In the genomic region with DNA sequence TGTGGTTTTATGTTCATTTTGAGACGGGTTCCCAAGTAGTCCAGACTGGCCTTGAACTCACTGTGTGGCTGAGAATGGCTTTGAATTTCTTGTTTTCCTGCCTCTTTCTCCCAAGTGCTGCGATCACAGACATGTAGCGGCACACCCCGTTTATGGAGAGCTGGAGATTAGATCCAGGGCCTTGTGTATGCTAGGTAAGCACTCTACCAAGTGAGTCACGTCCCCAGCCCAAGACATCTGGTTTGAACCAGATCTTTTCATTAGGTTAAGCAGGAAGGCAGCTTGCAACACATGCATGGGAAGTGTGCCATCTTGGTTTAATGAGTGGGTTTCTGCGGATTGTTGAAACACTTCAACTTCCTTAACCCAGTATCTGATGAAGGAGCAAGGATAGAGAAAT, we compare ENCODE assay signal across 27 mouse cellular contexts.
"Had no signal": no experiment of that assay in that cellular context is flagged by ENCODE, and none has a peak within 500 bp of the region (broad histone marks: within the 10 kb centered on the region; RNA-seq: fewer than 3 reads in every experiment).

No protein-coding gene starts in this region.

- H3K4me3 ChIP-seq: heart, adult 2 months; heart, embryonic 13.5 days; heart, embryonic 15.5 days; hindbrain, embryonic 13.5 days; hindbrain, embryonic 15.5 days; kidney, embryonic 15.5 days; limb, embryonic 13.5 days; limb, embryonic 15.5 days; liver, embryonic 12.5 days had no signal

- DNase-seq: gastrocnemius, postnatal 14 days; gastrocnemius, postnatal 36 days; heart, adult 11 months; heart, adult 2 months; heart, postnatal 14 days; heart, postnatal 36 days; kidney, adult 11 months; kidney, adult 2 months; kidney, adult 9 months; kidney, postnatal 14 days; kidney, postnatal 36 days; layer of hippocampus, adult 9-11 months; layer of hippocampus, postnatal 36 days; left cerebral cortex, postnatal 4 days had no signal

- H3K36me3 ChIP-seq: heart, embryonic 13.5 days; heart, embryonic 15.5 days; hindbrain, embryonic 13.5 days; hindbrain, embryonic 15.5 days; kidney, embryonic 15.5 days; limb, embryonic 13.5 days; limb, embryonic 15.5 days; liver, embryonic 12.5 days had no signal

- H3K9ac ChIP-seq: heart, embryonic 13.5 days; heart, embryonic 15.5 days; hindbrain, embryonic 13.5 days; hindbrain, embryonic 15.5 days; kidney, embryonic 15.5 days; limb, embryonic 13.5 days; limb, embryonic 15.5 days; liver, embryonic 12.5 days; liver, embryonic 14.5 days had no signal

- H3K27ac ChIP-seq: heart, adult 2 months; heart, embryonic 13.5 days; heart, embryonic 15.5 days; hindbrain, embryonic 13.5 days; hindbrain, embryonic 15.5 days; hindbrain, postnatal 0 days; kidney, embryonic 15.5 days; kidney, postnatal 0 days; limb, embryonic 13.5 days; limb, embryonic 15.5 days; liver, embryonic 12.5 days; liver, embryonic 14.5 days had no signal

- H3K9me3 ChIP-seq: heart, embryonic 13.5 days; heart, embryonic 15.5 days; hindbrain, embryonic 13.5 days; hindbrain, embryonic 15.5 days; kidney, embryonic 15.5 days; limb, embryonic 13.5 days; limb, embryonic 15.5 days; liver, embryonic 12.5 days had no signal

- H3K4me1 ChIP-seq: heart, embryonic 13.5 days; heart, embryonic 15.5 days; hindbrain, embryonic 13.5 days; hindbrain, embryonic 15.5 days; kidney, embryonic 15.5 days; limb, embryonic 13.5 days; limb, embryonic 15.5 days; liver, embryonic 12.5 days had no signal

- ATAC-seq: hindbrain, postnatal 0 days; intestine, embryonic 16.5 days; liver, embryonic 12.5 days had no signal

- H3K4me2 ChIP-seq: heart, embryonic 11.5 days; heart, embryonic 13.5 days; heart, embryonic 15.5 days; hindbrain, embryonic 13.5 days; hindbrain, embryonic 15.5 days; kidney, embryonic 15.5 days; limb, embryonic 13.5 days; limb, embryonic 15.5 days; liver, embryonic 12.5 days had no signal

- H3K27me3 ChIP-seq: heart, embryonic 13.5 days; heart, embryonic 15.5 days; hindbrain, embryonic 13.5 days; hindbrain, embryonic 15.5 days; kidney, embryonic 15.5 days; limb, embryonic 13.5 days; limb, embryonic 15.5 days; liver, embryonic 12.5 days had no signal
